Mouse (Mus musculus): ENCODE measurements around the gene Tnik.

GRCm38 (mm10) chr3:28485716-28486115 is 222.7 kb downstream of the Tnik start:
- no peak for TF ChIP-seq CTCF (IDR thresholded peaks at IDR 0.05; ENCODE audit: insufficient read depth, low read depth, low read length)
- TF ChIP-seq POLR2A (IDR thresholded peaks at IDR 0.05; ENCODE audit: insufficient read depth, low read depth, low read length) = no peak

Data from olfactory bulb, adult 2 months (tissue).